Mouse (Mus musculus): Measurements from ENCODE around the gene Creb3l1. TPM values are rescaled to one million over a fixed set of nuclear protein-coding genes. Genes with fewer than 3 reads are reported as not detected.

Gene Creb3l1
- polyA plus RNA-seq, 1 experiment from 2014 or later: 0.80 TPM

DNA sequence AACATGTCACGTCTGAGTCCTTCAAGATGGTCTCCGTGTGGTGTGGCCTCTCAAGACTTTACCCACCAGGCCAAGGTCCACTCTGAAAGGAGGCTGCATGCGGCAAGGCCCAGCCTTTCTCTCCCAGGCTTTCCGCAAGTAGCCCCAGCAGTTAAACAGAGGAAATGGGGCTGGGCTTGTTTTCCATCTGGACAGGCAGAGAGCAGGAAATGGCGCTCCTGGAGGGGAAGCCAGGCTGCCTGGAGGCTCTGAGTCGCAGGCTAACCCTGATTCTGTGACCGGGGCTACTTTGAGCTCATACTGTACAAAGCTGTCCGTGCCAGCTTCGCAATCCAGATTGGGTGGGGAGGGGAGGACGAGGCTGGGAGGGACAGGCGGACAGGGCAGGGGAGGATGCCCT is 56.3 kb downstream of the Creb3l1 start:
- no peak for ATAC-seq
- no peaks in the 10 kb centered on the region for H3K9me3 ChIP-seq (replicated peaks; ENCODE audit: control insufficient read depth, low read length)
- no peak overlapping the region for H3K9ac ChIP-seq (ENCODE audit: low read length)
- no peaks in the 10 kb centered on the region for H3K27me3 ChIP-seq (replicated peaks; ENCODE audit: control insufficient read depth, insufficient read depth, low read length)
- DNase-seq (ENCODE audit: low spot score): no peak
- H3K4me1 ChIP-seq (ENCODE audit: control insufficient read depth, insufficient read depth, low read length): peaks cover 15% of the 10 kb centered on the region
- H3K4me3 ChIP-seq (ENCODE audit: low read depth, low read length): no peak overlapping the region
- no peak overlapping the region for H3K4me2 ChIP-seq (ENCODE audit: low read length)
- WGBS: 74% methylated on average over 11 of the region's 11 CpGs
- H3K36me3 ChIP-seq (ENCODE audit: control insufficient read depth, insufficient read depth, low read length): no peaks in the 10 kb centered on the region
- H3K27ac ChIP-seq (ENCODE audit: low read depth, low read length): no peak overlapping the region

DNA sequence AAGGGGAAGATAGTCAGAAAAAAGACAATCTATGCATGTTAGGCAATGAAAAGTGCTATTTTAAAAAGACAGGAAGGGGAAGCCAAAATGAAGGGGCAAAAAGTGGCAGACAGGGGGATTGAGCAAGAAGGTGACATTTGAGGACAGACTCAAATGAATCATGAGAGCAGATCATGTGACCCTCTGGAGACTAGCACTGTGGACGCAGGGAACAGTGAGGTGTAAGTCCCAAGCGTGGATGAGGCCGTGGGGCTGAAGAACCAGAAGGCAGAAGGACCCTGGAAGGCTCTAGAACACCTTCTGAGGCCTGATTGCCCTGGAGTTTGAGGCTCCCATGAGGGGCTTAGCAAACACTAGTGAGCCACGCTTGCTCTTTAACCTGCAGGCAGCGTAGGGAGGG is 57.9 kb downstream of the Creb3l1 start:
- ATAC-seq (no peak), DNase-seq (ENCODE audit: low spot score) (no peak)
- H3K9ac ChIP-seq (ENCODE audit: low read length): no peak overlapping the region
- peaks cover 10% of the 10 kb centered on the region for H3K4me1 ChIP-seq (ENCODE audit: control insufficient read depth, insufficient read depth, low read length)
- no peaks in the 10 kb centered on the region for H3K27me3 ChIP-seq (replicated peaks; ENCODE audit: control insufficient read depth, insufficient read depth, low read length)
- no peak overlapping the region for H3K4me2 ChIP-seq (ENCODE audit: low read length)
- no peaks in the 10 kb centered on the region for H3K36me3 ChIP-seq (ENCODE audit: control insufficient read depth, insufficient read depth, low read length)
- 84% methylated on average over 5 of the region's 5 CpGs for WGBS
- H3K9me3 ChIP-seq (replicated peaks; ENCODE audit: control insufficient read depth, low read length): no peaks in the 10 kb centered on the region
- H3K27ac ChIP-seq (ENCODE audit: low read depth, low read length): no peak overlapping the region
- H3K4me3 ChIP-seq (ENCODE audit: low read depth, low read length): no peak overlapping the region

DNA sequence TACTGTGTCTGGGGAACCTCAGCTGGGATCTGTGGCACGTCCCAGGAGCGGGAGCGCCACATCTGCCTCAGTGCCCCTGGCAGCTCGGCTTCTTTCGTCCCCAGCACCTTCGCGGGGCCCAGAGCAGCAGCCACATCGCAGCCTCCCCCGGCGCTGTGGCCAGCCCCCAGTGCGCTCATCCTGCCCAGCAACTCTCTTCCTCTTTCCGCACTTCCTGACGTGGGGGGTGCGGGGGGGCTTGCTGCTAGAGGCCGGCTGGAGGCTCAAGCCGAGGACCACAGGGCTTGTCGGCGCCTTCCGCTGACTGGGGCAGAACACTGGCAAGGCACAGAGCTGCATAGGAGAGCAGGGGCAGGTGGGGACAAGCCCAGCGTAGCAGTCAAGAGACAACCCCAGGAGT is 58.9 kb downstream of the Creb3l1 start:
- WGBS: 25% methylated on average over 18 of the region's 20 CpGs
- 0 out of 2 replicates have a peak overlapping the region, but pooled peaks have one; percentile 21 for H3K9ac ChIP-seq (ENCODE audit: low read length)
- no peaks in the 10 kb centered on the region for H3K36me3 ChIP-seq (ENCODE audit: control insufficient read depth, insufficient read depth, low read length)
- no peak for ATAC-seq
- H3K4me2 ChIP-seq (ENCODE audit: low read length): no peak overlapping the region
- peaks cover 4% of the 10 kb centered on the region; the same call in 1 of the 2 replicates for H3K4me1 ChIP-seq (ENCODE audit: control insufficient read depth, insufficient read depth, low read length)
- H3K27ac ChIP-seq (ENCODE audit: low read depth, low read length): no peak overlapping the region
- no peak for DNase-seq (ENCODE audit: low spot score)
- H3K27me3 ChIP-seq (replicated peaks; ENCODE audit: control insufficient read depth, insufficient read depth, low read length): no peaks in the 10 kb centered on the region
- H3K4me3 ChIP-seq (ENCODE audit: low read depth, low read length): no peak overlapping the region
- no peaks in the 10 kb centered on the region for H3K9me3 ChIP-seq (replicated peaks; ENCODE audit: control insufficient read depth, low read length)

DNA sequence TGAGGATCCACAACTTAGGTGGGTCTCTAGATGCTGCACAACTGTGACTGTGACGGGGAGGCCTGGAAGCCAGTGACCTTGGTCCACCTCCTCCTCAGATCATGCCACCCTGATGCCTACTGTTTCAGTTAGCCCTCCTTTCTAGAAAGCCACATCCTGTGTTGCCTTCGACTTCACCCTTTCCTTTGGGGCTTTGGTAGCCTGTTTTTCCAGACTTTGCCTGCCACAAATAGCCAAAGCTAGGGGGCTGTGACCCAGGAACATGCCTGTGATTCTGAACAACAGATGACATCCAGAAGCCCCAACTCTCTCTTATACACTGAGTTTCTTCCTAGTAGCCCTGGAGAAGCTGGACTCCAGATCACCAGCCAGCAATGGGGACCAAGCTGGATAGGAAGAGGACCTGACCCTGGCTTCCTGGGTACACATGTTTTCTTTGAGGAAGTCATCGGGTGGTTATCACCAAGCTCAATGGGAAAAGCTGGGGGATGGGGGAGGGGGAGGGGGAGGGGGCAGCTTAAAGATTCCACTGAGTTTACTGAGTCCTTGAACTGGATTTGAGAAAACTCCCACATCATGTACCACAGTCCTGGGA is 59.6 kb downstream of the Creb3l1 start:
- H3K9me3 ChIP-seq (replicated peaks; ENCODE audit: control insufficient read depth, low read length): no peaks in the 10 kb centered on the region
- DNase-seq (ENCODE audit: low spot score) (no peak), ATAC-seq (no peak)
- H3K4me2 ChIP-seq (ENCODE audit: low read length): 0 out of 2 replicates have a peak overlapping the region, but pooled peaks have one; percentile 5
- no peaks in the 10 kb centered on the region for H3K27me3 ChIP-seq (replicated peaks; ENCODE audit: control insufficient read depth, insufficient read depth, low read length)
- H3K9ac ChIP-seq (ENCODE audit: low read length): no peak overlapping the region
- 81% methylated on average over 3 of the region's 3 CpGs for WGBS
- H3K4me3 ChIP-seq (ENCODE audit: low read depth, low read length): no peak overlapping the region
- H3K4me1 ChIP-seq (ENCODE audit: control insufficient read depth, insufficient read depth, low read length): peaks cover 4% of the 10 kb centered on the region; the same call in 1 of the 2 replicates
- no peaks in the 10 kb centered on the region for H3K36me3 ChIP-seq (ENCODE audit: control insufficient read depth, insufficient read depth, low read length)
- H3K27ac ChIP-seq (ENCODE audit: low read depth, low read length): no peak overlapping the region

GRCm38 (mm10) chr2:91963443-91963932 is 60.8 kb downstream of the Creb3l1 start:
- ATAC-seq: peak; percentile 93

GRCm38 (mm10) chr2:91962864-91963401 is 61.4 kb downstream of the Creb3l1 start:
- H3K27ac ChIP-seq (ENCODE audit: low read depth, low read length): peak overlapping the region; percentile 52; the same call in 1 of the 2 replicates
- DNase-seq (ENCODE audit: low spot score): no peak
- peak overlapping the region; percentile 83 for H3K4me3 ChIP-seq (ENCODE audit: low read depth, low read length)
- no peaks in the 10 kb centered on the region for H3K27me3 ChIP-seq (replicated peaks; ENCODE audit: control insufficient read depth, insufficient read depth, low read length)
- peak overlapping the region; percentile 89 for H3K9ac ChIP-seq (ENCODE audit: low read length)
- WGBS: under 1% methylated on average over 37 of the region's 39 CpGs
- no peaks in the 10 kb centered on the region for H3K9me3 ChIP-seq (replicated peaks; ENCODE audit: control insufficient read depth, low read length)
- H3K4me1 ChIP-seq (ENCODE audit: control insufficient read depth, insufficient read depth, low read length): peaks cover 5% of the 10 kb centered on the region; the same call in 1 of the 2 replicates
- H3K4me2 ChIP-seq (ENCODE audit: low read length): peak overlapping the region; percentile 76
- ATAC-seq: no peak
- no peaks in the 10 kb centered on the region for H3K36me3 ChIP-seq (ENCODE audit: control insufficient read depth, insufficient read depth, low read length)

More at GRCm38 (mm10) chr2:91963443-91963932, 60.8 kb downstream of the Creb3l1 start:
- Histone ChIP-seq H3K4me3 (ENCODE audit: low read depth, low read length) (peak overlapping the region; percentile 83), H3K27me3 (replicated peaks; ENCODE audit: control insufficient read depth, insufficient read depth, low read length) (no peaks in the 10 kb centered on the region), H3K9ac (ENCODE audit: low read length) (peak overlapping the region; percentile 89), H3K27ac (ENCODE audit: low read depth, low read length) (peak overlapping the region; percentile 52; the same call in 1 of the 2 replicates), H3K4me1 (ENCODE audit: control insufficient read depth, insufficient read depth, low read length) (peaks cover 4% of the 10 kb centered on the region; the same call in 1 of the 2 replicates), H3K4me2 (ENCODE audit: low read length) (peak overlapping the region; percentile 76), H3K36me3 (ENCODE audit: control insufficient read depth, insufficient read depth, low read length) (no peaks in the 10 kb centered on the region), H3K9me3 (replicated peaks; ENCODE audit: control insufficient read depth, low read length) (no peaks in the 10 kb centered on the region)
- peak; percentile 89 for DNase-seq (ENCODE audit: low spot score)
- 0% methylated on average over 27 of the region's 57 CpGs for WGBS

- H3K9ac ChIP-seq (ENCODE audit: low read length): peak overlapping the region; percentile 89; the same call in 1 of the 2 replicates
- H3K27me3 ChIP-seq (replicated peaks; ENCODE audit: control insufficient read depth, insufficient read depth, low read length): no peaks in the 10 kb centered on the region
- H3K4me3 ChIP-seq (ENCODE audit: low read depth, low read length): peak overlapping the region; percentile 83
- no peak overlapping the region for H3K27ac ChIP-seq (ENCODE audit: low read depth, low read length)
- peaks cover 12% of the 10 kb centered on the region for H3K4me1 ChIP-seq (ENCODE audit: control insufficient read depth, insufficient read depth, low read length)
- H3K36me3 ChIP-seq (ENCODE audit: control insufficient read depth, insufficient read depth, low read length): no peaks in the 10 kb centered on the region
- ATAC-seq (no peak), DNase-seq (ENCODE audit: low spot score) (no peak)
- 50% methylated on average over 4 of the region's 4 CpGs for WGBS
- H3K9me3 ChIP-seq (replicated peaks; ENCODE audit: control insufficient read depth, low read length): no peaks in the 10 kb centered on the region
- H3K4me2 ChIP-seq (ENCODE audit: low read length): peak overlapping the region; percentile 76
Observed at GRCm38 (mm10) chr2:91961901-91962761, 62.2 kb downstream of the Creb3l1 start.

- DNase-seq (ENCODE audit: low spot score) (no peak), ATAC-seq (no peak)
- Histone ChIP-seq H3K9me3 (replicated peaks; ENCODE audit: control insufficient read depth, low read length) (no peaks in the 10 kb centered on the region), H3K4me1 (ENCODE audit: control insufficient read depth, insufficient read depth, low read length) (peaks cover 16% of the 10 kb centered on the region), H3K27me3 (replicated peaks; ENCODE audit: control insufficient read depth, insufficient read depth, low read length) (no peaks in the 10 kb centered on the region), H3K9ac (ENCODE audit: low read length) (no peak overlapping the region), H3K4me2 (ENCODE audit: low read length) (no peak overlapping the region), H3K27ac (ENCODE audit: low read depth, low read length) (no peak overlapping the region), H3K36me3 (ENCODE audit: control insufficient read depth, insufficient read depth, low read length) (no peaks in the 10 kb centered on the region), H3K4me3 (ENCODE audit: low read depth, low read length) (no peak overlapping the region)
- WGBS: 87% methylated on average over 5 of the region's 5 CpGs
Observed at GRCm38 (mm10) chr2:91960459-91960858, 63.8 kb downstream of the Creb3l1 start.

Data from forebrain, embryonic 14.5 days (tissue).